Mouse (Mus musculus): ENCODE measurements at regions not wholly inside any gene's neighbourhood (a gene's known extent, or its start where the extent isn't known, plus 50 kb on each side); places are given as distances from the start of the nearest gene placed in this dataset.

DNA sequence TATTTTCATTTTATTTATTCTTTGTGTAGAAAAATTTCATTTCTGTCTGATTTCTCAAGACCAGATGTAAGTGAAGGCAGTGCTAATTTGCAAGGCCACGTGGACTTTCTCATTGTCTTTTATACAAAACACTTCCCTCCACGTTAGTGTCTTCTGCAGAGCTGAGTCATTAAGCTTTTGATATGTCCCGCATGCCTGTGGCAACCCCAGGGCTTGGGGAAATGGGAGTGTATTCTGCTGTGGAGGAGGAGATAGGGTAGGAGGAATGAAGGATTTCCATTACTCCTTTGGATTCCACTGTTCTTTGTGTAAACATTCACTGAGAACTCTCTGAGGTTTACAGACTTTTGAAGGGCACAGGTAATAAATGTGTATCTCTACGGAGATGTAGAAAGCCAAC, 187.7 kb upstream of the Sgcd start:
- TF ChIP-seq EP300 (optimal IDR thresholded peaks at IDR 0.05) (no peak), CTCF (IDR thresholded peaks at IDR 0.05; ENCODE audit: low read depth) (no peak)

All from stomach, postnatal 0 days (tissue).